Mouse (Mus musculus) bone marrow macrophage, adult 2 months (primary cell): ENCODE measurements around the gene Adh6b.

ENCODE experiments used
- CTCF ChIP-seq: IDR thresholded peaks from 2 replicates; pipeline ENCODE4 v1.5.1; 2012; ENCODE audit warnings: low read depth, mild to moderate bottlenecking, low read length, moderate library complexity
- POLR2A ChIP-seq: IDR thresholded peaks from 2 replicates; pipeline ENCODE4 v1.6.1; 2012; ENCODE audit warnings: mild to moderate bottlenecking, low read depth, low read length, borderline replicate concordance

DNA sequence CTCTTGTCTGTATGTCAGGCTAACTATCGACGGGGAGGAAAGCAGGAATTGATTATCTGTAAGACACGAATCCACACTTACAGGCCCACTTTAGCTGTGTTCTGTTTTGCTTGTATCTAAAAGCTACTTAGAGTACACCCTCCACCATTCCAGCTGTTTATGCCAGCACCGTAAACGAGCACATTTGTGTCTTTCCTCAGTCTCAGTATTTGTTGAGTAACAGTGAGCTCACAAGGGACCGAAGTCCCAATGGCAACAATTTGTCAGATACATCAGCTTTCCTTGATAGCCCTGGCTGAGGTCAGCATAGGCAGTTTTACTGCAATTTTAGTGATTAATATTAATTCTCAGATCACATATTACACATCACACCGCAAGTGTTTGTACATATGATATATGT is 17.3 kb downstream of the Adh6b start:
- TF ChIP-seq CTCF, result no peak
- TF ChIP-seq POLR2A, result no peak
